Comparison of ENCODE assay signal across 9 mouse cellular contexts in genomic region chr6:86806455-86807086, GRCm38 (mm10). TPM values are rescaled to one million over a fixed set of nuclear protein-coding genes. Genes with fewer than 3 reads are reported as not detected.
DNase-seq lines count a peak whose midpoint lies in the region; ATAC-seq and TF ChIP-seq lines count a peak whose summit lies in the region.
"Had no signal": no experiment of that assay in that cellular context is flagged by ENCODE, and none has a peak within 500 bp of the region (broad histone marks: within the 10 kb centered on the region; RNA-seq: fewer than 3 reads in every experiment).

No protein-coding gene starts in this region.

- no peak for DNase-seq in Patski (ENCODE audit: low read depth, low spot score)
- DNase-seq in cerebellum, adult 18-20 months, result peak; percentile 79 to 84
- peak; percentile 49 to 78 for DNase-seq in frontal cortex, postnatal 25 days (ENCODE audit: low spot score in 2 of 2)
- peak; percentile 79 for DNase-seq in induced T-regulatory cell, adult 2 months (ENCODE audit: low read depth)
- DNase-seq in left cerebral cortex, adult 11 months (ENCODE audit: low spot score), result peak; percentile 76
- DNase-seq in right cerebral cortex, postnatal 4 days, result peak; percentile 62

- peak overlapping the region; percentile 56 for H3K4me3 ChIP-seq in megakaryocyte, embryonic 14.5 days (replicated peaks)
- H3K4me3 ChIP-seq: limb, embryonic 15.5 days had no signal

- no peak for ATAC-seq in Patski
- ATAC-seq in activated CD4-positive, CD25-positive, alpha-beta regulatory T cell, adult 4 months, result no peak

- CTCF ChIA-PET in Patski (lab: Charles Lee), result interaction anchor here (0.6 to 2.8 kb wide), 26 partner anchors 9 to 145 kb away, joined by 3 to 19 read pairs (median 4); partner anchors contain the start of gene Gmcl1

- peaks cover 32% of the 10 kb centered on the region for H3K4me1 ChIP-seq in megakaryocyte, embryonic 14.5 days
- H3K4me1 ChIP-seq: limb, embryonic 15.5 days had no signal

- no peaks in the 10 kb centered on the region for H3K9me3 ChIP-seq in megakaryocyte, embryonic 14.5 days
- H3K9me3 ChIP-seq: limb, embryonic 15.5 days had no signal

- H3K36me3 ChIP-seq in megakaryocyte, embryonic 14.5 days (replicated peaks; ENCODE audit: low read length), result no peaks in the 10 kb centered on the region
- H3K36me3 ChIP-seq: limb, embryonic 15.5 days had no signal

- peak; percentile 98 for TF ChIP-seq CTCF in Patski (IDR thresholded peaks at IDR 0.05)

- POLR2A ChIA-PET in Patski (lab: Charles Lee), result interaction anchor here (0.6 kb wide), 1 partner anchor 16 kb away, joined by 5 read pairs; no protein-coding TSS in a partner anchor

- in situ Hi-C loops in Patski (cut with MboI; ENCODE audit: low pct_unique_long_range_greater_than_20kb), result loop anchor here (10.0 kb wide), 1 partner anchor 262 kb away; no protein-coding TSS in a partner anchor

- H3K27me3 ChIP-seq in Patski, result no peaks in the 10 kb centered on the region
- H3K27me3 ChIP-seq in megakaryocyte, embryonic 14.5 days (replicated peaks), result peaks cover 14% of the 10 kb centered on the region

RNA-seq across cellular contexts. Expression of gene Anxa4, which starts 13.2 kb away (rescaled TPM):
- polyA plus RNA-seq in Patski (2021), result 388 TPM
- polyA plus RNA-seq in megakaryocyte, embryonic 14.5 days (2012; ENCODE audit: insufficient read depth, low replicate concordance), result 2.0 and 21.6 TPM in 2 replicates
- polyA plus RNA-seq in activated CD4-positive, CD25-positive, alpha-beta regulatory T cell, adult 4 months (2017; shearing (Covaris generic)), result 10 to 100 TPM; 25.2 to 29.7 TPM

RNA-seq across cellular contexts. Expression of gene Aak1, which starts 42.7 kb away (rescaled TPM):
- 60.1 TPM for polyA plus RNA-seq in Patski (2021)
- polyA plus RNA-seq in megakaryocyte, embryonic 14.5 days (2012; ENCODE audit: insufficient read depth, low replicate concordance), result 2.2 and 6.8 TPM in 2 replicates
- 10 to 100 TPM; 20.8 to 23.4 TPM for polyA plus RNA-seq in activated CD4-positive, CD25-positive, alpha-beta regulatory T cell, adult 4 months (2017; shearing (Covaris generic))

Comparison
In these comparisons a context has a peak if more than half of its experiments do, and no peak if none do; other contexts are left out.
1. RNA of gene Anxa4, which starts 13.2 kb away (polyA plus RNA-seq): 388 TPM in Patski (single experiment); 25.2 to 29.7 TPM in activated CD4-positive, CD25-positive, alpha-beta regulatory T cell, adult 4 months and 2.0 to 21.6 TPM in megakaryocyte, embryonic 14.5 days; every median in the first group is over 10 times any median in the second.